Mouse (Mus musculus): ENCODE measurements around the gene Ubr2.

- TF ChIP-seq MAFK (IDR thresholded peaks at IDR 0.05; ENCODE audit: insufficient read depth, low read depth, low read length) (no peak), ZC3H11A (IDR thresholded peaks at IDR 0.05; ENCODE audit: borderline replicate concordance, low read depth, low read length) (no peak), HCFC1 (IDR thresholded peaks at IDR 0.05; ENCODE audit: borderline replicate concordance, insufficient read depth, low read length) (no peak)
These were observed 13.0 kb upstream of the Ubr2 start for GRCm38 (mm10) chr17:47023369-47023768.

Data from ES-E14 (cell line).